Mouse (Mus musculus) C2C12 (cell line): Measurements from ENCODE around the gene Ntrk2. TPM values are rescaled to one million over a fixed set of nuclear protein-coding genes. Genes with fewer than 3 reads are reported as not detected.

Experiments
- H3K27me3 ChIP-seq: one replicate; pipeline ENCODE4 v1.6.1; 2011; ENCODE audit not compliant: control insufficient read depth, insufficient read depth, insufficient read length
- H3K36me3 ChIP-seq: one replicate; pipeline ENCODE4 v1.6.1; 2011; ENCODE audit not compliant: control insufficient read depth, insufficient read depth
- H3K4me3 ChIP-seq: one replicate; pipeline ENCODE4 v1.5.1; 2011; ENCODE audit warnings: mild to moderate bottlenecking, control low read depth; ENCODE audit not compliant: poor library complexity, insufficient read depth, severe bottlenecking
- H3K79me2 ChIP-seq: one replicate; pipeline ENCODE4 v1.6.1; 2011; ENCODE audit not compliant: control insufficient read depth, insufficient read depth
- H3K79me3 ChIP-seq: one replicate; pipeline ENCODE4 v1.6.1; 2011; ENCODE audit warnings: low read depth, control low read depth
- H3ac ChIP-seq: one replicate; pipeline ENCODE3; 2011; ENCODE audit warnings: low read depth; ENCODE audit not compliant: control insufficient read depth, insufficient read length
- CEBPB ChIP-seq: IDR thresholded peaks from one replicate; pipeline ENCODE4 v1.6.1; 2011; ENCODE audit warnings: low read depth, mild to moderate bottlenecking, control low read depth, moderate library complexity
- CTCF ChIP-seq: IDR thresholded peaks from one replicate; pipeline ENCODE4 v1.5.1; 2011; ENCODE audit not compliant: control insufficient read depth, insufficient read depth, insufficient read length
- FOSL1 ChIP-seq: IDR thresholded peaks from one replicate; pipeline ENCODE4 v1.8.0; 2011; ENCODE audit warnings: mild to moderate bottlenecking, low read length; ENCODE audit not compliant: poor library complexity, insufficient read depth, severe bottlenecking
- MAX ChIP-seq: IDR thresholded peaks from one replicate; pipeline ENCODE4 v1.6.1; 2011; ENCODE audit warnings: mild to moderate bottlenecking, control low read depth
- MYOD1 ChIP-seq: IDR thresholded peaks from one replicate; pipeline ENCODE4 v1.6.1; 2011; ENCODE audit warnings: low read depth; ENCODE audit not compliant: control insufficient read depth, insufficient read length
- MYOG ChIP-seq: IDR thresholded peaks from one replicate; pipeline ENCODE4 v1.6.1; 2011; ENCODE audit not compliant: control insufficient read depth, insufficient read length; ENCODE audit errors: extremely low read depth
- USF1 ChIP-seq: IDR thresholded peaks from one replicate; pipeline ENCODE4 v1.6.1; 2011; ENCODE audit warnings: low read depth, mild to moderate bottlenecking, control low read depth, moderate library complexity
- polyA plus RNA-seq: library from polyadenylated mRNA; unstranded; fragments of >200 nt; fragmentation: generic; extraction: Trizol; gene quantifications from one replicate; pipeline ENCODE4 v1.2.1, GENCODE M21; 2012; ENCODE audit warnings: missing spikeins

Ntrk2 gene
- polyA plus RNA-seq, 1 experiment, result not detected

DNA sequence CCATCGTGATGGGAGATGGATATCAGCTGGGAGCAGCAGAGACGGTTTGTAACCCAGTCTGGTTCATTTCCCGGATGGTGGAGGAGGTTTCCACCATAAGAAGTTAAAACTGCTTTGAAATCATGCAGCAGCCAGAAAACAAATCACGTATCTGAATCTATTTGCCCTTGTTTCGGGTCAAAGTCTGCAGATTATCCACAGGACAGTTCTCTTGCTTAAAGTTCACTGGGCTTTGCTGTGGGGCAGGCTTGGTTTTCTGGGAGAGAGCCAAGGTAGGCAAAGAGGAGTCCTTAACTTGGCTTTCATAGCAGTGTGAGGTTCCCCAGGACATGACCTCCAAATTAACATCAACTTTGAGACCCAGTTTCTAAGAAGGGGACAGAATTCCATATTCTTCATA is 203.5 kb downstream of the Ntrk2 start:
- Histone ChIP-seq H3K79me3 (no peaks in the 10 kb centered on the region), H3K27me3 (no peaks in the 10 kb centered on the region), H3K36me3 (no peaks in the 10 kb centered on the region), H3K4me3 (no peak overlapping the region), H3ac (no peak overlapping the region), H3K79me2 (no peaks in the 10 kb centered on the region)
- TF ChIP-seq MYOD1, result no peak
- TF ChIP-seq FOSL1, result no peak
- TF ChIP-seq CEBPB, result no peak
- no peak for TF ChIP-seq MAX
- no peak for TF ChIP-seq MYOG
- no peak for TF ChIP-seq USF1
- no peak for TF ChIP-seq CTCF

DNA sequence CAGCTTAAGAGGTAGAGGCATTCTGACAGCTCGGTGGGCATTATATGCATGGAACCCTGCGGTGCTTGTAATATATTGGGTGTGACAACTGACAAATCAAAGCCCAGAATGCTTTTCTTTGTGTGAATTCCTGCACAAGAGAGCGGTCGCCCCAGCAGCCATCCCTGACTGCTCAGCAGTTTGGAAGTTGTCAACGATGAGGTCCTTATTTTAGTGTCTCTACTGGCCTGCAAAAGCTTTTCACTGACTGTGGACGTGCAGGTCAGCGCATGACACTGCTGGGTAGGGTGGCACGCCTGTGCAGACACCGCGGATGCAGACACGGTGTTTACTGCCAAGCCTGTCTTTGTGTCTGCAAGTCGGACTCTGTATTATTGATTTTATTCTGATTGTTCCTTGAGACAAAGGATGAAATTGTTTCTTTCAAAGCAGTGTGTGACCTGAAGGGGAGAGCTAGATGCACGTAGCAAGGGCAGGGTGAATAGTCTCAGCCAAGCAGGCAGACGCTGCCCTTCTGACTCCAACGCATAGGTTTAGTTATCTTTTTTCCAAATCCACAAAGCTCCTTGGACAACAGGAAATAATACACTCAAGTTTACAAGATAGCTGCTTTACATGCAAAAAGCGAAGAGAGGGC is 204.6 kb downstream of the Ntrk2 start:
- TF ChIP-seq USF1, result no peak
- TF ChIP-seq CEBPB, result no peak
- TF ChIP-seq MYOG, result no peak
- Histone ChIP-seq H3K36me3 (no peaks in the 10 kb centered on the region), H3K4me3 (no peak overlapping the region), H3K27me3 (no peaks in the 10 kb centered on the region), H3K79me3 (no peaks in the 10 kb centered on the region), H3K79me2 (no peaks in the 10 kb centered on the region), H3ac (no peak overlapping the region)

- no peak overlapping the region for H3K4me3 ChIP-seq
- no peak for TF ChIP-seq CEBPB
- TF ChIP-seq FOSL1, result no peak
- no peak for TF ChIP-seq MYOG
- no peak for TF ChIP-seq USF1
- no peak for TF ChIP-seq MYOD1
- TF ChIP-seq CTCF, result no peak
- no peak for TF ChIP-seq MAX
Observed at GRCm38 (mm10) chr13:59011530-59011903, 205.1 kb downstream of the Ntrk2 start.

DNA sequence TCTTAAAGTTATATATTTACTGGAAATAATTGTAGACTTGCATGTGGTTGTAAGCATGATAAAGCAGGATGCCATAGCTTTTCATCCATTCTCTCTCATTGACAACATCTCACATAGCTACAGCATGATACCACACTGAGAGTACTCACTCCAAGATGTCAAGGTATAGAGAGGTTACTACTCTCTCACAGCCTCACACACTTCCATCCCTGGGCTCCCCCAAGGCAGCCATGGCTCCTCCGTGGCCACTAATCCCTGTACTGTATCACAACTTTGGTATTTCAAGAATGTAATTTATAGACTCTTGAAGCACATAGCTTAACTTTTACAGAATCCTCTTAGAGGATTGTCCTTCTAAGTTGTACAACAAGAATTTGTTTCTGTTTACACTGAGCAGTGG is 209.0 kb downstream of the Ntrk2 start:
- TF ChIP-seq FOSL1 (no peak), MYOG (no peak), USF1 (no peak), CEBPB (no peak), MAX (no peak), CTCF (no peak)

More at GRCm38 (mm10) chr13:59011530-59011903, 205.1 kb downstream of the Ntrk2 start:
- Histone ChIP-seq H3K79me2 (no peaks in the 10 kb centered on the region), H3K79me3 (no peaks in the 10 kb centered on the region), H3K27me3 (no peaks in the 10 kb centered on the region), H3ac (no peak overlapping the region), H3K36me3 (no peaks in the 10 kb centered on the region)

GRCm38 (mm10) chr13:59017121-59017520 is 210.8 kb downstream of the Ntrk2 start:
- H3K79me3 ChIP-seq, result no peaks in the 10 kb centered on the region
- H3K79me2 ChIP-seq, result no peaks in the 10 kb centered on the region
- TF ChIP-seq MYOG, result no peak
- TF ChIP-seq USF1, result no peak
- no peak for TF ChIP-seq MAX
- TF ChIP-seq FOSL1, result no peak
- no peak for TF ChIP-seq CEBPB
- TF ChIP-seq MYOD1, result no peak
- no peak for TF ChIP-seq CTCF
- no peaks in the 10 kb centered on the region for H3K36me3 ChIP-seq
- H3K4me3 ChIP-seq, result no peak overlapping the region
- no peaks in the 10 kb centered on the region for H3K27me3 ChIP-seq
- H3ac ChIP-seq, result no peak overlapping the region

More for the DNA sequence above, 209.0 kb downstream of the Ntrk2 start:
- no peaks in the 10 kb centered on the region for H3K27me3 ChIP-seq
- H3K79me2 ChIP-seq, result no peaks in the 10 kb centered on the region
- H3K36me3 ChIP-seq, result no peaks in the 10 kb centered on the region
- H3ac ChIP-seq, result no peak overlapping the region
- H3K4me3 ChIP-seq, result no peak overlapping the region
- H3K79me3 ChIP-seq, result no peaks in the 10 kb centered on the region

- Histone ChIP-seq H3K79me2 (no peaks in the 10 kb centered on the region), H3K27me3 (no peaks in the 10 kb centered on the region), H3K4me3 (no peak overlapping the region), H3ac (no peak overlapping the region), H3K79me3 (no peaks in the 10 kb centered on the region), H3K36me3 (no peaks in the 10 kb centered on the region)
- TF ChIP-seq USF1 (no peak), CTCF (no peak), MYOG (no peak), MYOD1 (no peak), CEBPB (no peak)
Observed at GRCm38 (mm10) chr13:59022251-59023042, 216.1 kb downstream of the Ntrk2 start.
